Mouse (Mus musculus): ENCODE results near the gene Kdm3a.

DNA sequence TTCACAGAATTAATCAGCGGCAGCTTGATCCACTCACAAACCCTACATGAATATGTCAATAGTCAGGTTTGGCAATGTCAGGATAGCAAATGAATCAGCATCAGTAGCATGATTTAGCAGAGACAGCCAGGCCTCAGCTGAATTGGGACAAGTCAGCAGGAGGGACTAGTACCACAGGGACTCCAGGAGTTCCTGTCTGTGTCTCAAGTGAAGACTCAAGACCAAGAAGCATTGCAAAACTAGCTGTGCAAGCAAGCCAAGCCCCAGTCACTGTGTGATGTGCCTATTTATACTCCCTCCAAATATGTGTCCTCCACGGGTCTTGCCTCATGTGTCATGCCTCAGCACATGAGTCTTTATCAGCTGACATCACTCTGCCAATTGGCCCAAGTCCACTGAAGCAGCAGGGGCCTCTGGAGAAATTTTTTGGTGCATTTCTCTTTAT is 77.3 kb downstream of the Kdm3a start:
- no peak for TF ChIP-seq CTCF (IDR thresholded peaks at IDR 0.05; ENCODE audit: control insufficient read depth, insufficient read depth, insufficient replicate concordance, low read depth, low read length)
- no peak for TF ChIP-seq POLR2A (IDR thresholded peaks at IDR 0.05; ENCODE audit: control insufficient read depth, low read depth, low read length)

Data from testis, adult 2 months (tissue).